Comparison of ENCODE assay signal across 26 mouse cellular contexts in genomic region chr5:141076158-141076557, GRCm38 (mm10).
"Had no signal": no experiment of that assay in that cellular context is flagged by ENCODE, and none has a peak within 500 bp of the region (broad histone marks: within the 10 kb centered on the region; RNA-seq: fewer than 3 reads in every experiment).

No protein-coding gene starts in this region.

- H3K4me2 ChIP-seq: heart, embryonic 11.5 days; heart, embryonic 13.5 days; heart, embryonic 15.5 days; hindbrain, embryonic 13.5 days; hindbrain, embryonic 15.5 days; kidney, embryonic 15.5 days; limb, embryonic 13.5 days; limb, embryonic 15.5 days; liver, embryonic 12.5 days had no signal

- H3K9me3 ChIP-seq: heart, embryonic 13.5 days; heart, embryonic 15.5 days; hindbrain, embryonic 13.5 days; hindbrain, embryonic 15.5 days; kidney, embryonic 15.5 days; limb, embryonic 13.5 days; limb, embryonic 15.5 days; liver, embryonic 12.5 days had no signal

- H3K36me3 ChIP-seq: heart, embryonic 13.5 days; heart, embryonic 15.5 days; hindbrain, embryonic 13.5 days; hindbrain, embryonic 15.5 days; kidney, embryonic 15.5 days; limb, embryonic 13.5 days; limb, embryonic 15.5 days; liver, embryonic 12.5 days had no signal

- H3K4me3 ChIP-seq: heart, adult 2 months; heart, embryonic 13.5 days; heart, embryonic 15.5 days; hindbrain, embryonic 13.5 days; hindbrain, embryonic 15.5 days; kidney, embryonic 15.5 days; limb, embryonic 13.5 days; limb, embryonic 15.5 days; liver, embryonic 12.5 days had no signal

- H3K27me3 ChIP-seq: heart, embryonic 15.5 days; hindbrain, embryonic 13.5 days; hindbrain, embryonic 15.5 days; limb, embryonic 15.5 days; liver, embryonic 12.5 days had no signal

- H3K9ac ChIP-seq: heart, embryonic 13.5 days; heart, embryonic 15.5 days; hindbrain, embryonic 13.5 days; hindbrain, embryonic 15.5 days; kidney, embryonic 15.5 days; limb, embryonic 13.5 days; limb, embryonic 15.5 days; liver, embryonic 12.5 days had no signal

- H3K4me1 ChIP-seq: hindbrain, embryonic 15.5 days; limb, embryonic 15.5 days; liver, embryonic 12.5 days had no signal

- H3K27ac ChIP-seq: heart, adult 2 months; heart, embryonic 13.5 days; heart, embryonic 15.5 days; hindbrain, embryonic 13.5 days; hindbrain, embryonic 15.5 days; hindbrain, postnatal 0 days; kidney, embryonic 15.5 days; kidney, postnatal 0 days; limb, embryonic 13.5 days; limb, embryonic 15.5 days; liver, embryonic 12.5 days had no signal

- ATAC-seq: hindbrain, postnatal 0 days; intestine, embryonic 16.5 days; liver, embryonic 12.5 days had no signal

- DNase-seq: gastrocnemius, postnatal 14 days; gastrocnemius, postnatal 36 days; heart, adult 11 months; heart, adult 2 months; heart, postnatal 14 days; heart, postnatal 36 days; kidney, adult 11 months; kidney, adult 2 months; kidney, adult 9 months; kidney, postnatal 14 days; kidney, postnatal 36 days; layer of hippocampus, adult 9-11 months; layer of hippocampus, postnatal 36 days; left cerebral cortex, postnatal 4 days had no signal
